Mouse (Mus musculus) small intestine, adult 2 months (tissue): ENCODE results near the gene Glb1.

ENCODE experiments used
- CTCF ChIP-seq: fragments of 200-500 bp; IDR thresholded peaks from 2 replicates; pipeline ENCODE4 v1.5.1; 2012; ENCODE audit warnings: low read depth, mild to moderate bottlenecking, control low read depth, inconsistent platforms, low read length, moderate library complexity, mixed read lengths; ENCODE audit not compliant: insufficient replicate concordance, insufficient read length; ENCODE audit errors: extremely low read depth
- POLR2A ChIP-seq: fragments of 200-500 bp; IDR thresholded peaks from 2 replicates; pipeline ENCODE4 v1.6.1; 2012; ENCODE audit warnings: low read depth, mild to moderate bottlenecking, control low read depth, inconsistent platforms, low read length, moderate library complexity

DNA sequence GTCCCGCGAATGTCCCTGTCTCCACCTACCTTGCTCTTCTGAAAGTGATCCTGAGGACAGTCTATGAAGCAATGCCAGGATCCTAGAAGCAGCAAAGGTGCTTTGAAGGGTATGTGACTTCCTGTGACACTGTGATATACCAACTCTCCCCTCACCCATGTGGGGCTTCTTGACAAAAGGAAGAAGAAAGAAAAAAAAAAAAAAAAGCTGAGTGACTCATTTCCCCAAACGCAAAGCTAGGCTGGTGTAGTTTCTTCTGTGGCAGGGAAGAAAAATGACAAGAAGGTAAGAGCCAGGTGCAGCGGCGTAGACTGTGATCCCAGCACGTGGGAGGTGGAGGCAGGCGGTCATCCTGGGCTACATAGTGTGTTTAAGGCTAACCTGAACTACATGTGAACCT lies 95.6 kb downstream of the Glb1 start:
- TF ChIP-seq CTCF (no peak), POLR2A (no peak)
